11 mouse cellular contexts compared by ENCODE assay signal in the genomic region with DNA sequence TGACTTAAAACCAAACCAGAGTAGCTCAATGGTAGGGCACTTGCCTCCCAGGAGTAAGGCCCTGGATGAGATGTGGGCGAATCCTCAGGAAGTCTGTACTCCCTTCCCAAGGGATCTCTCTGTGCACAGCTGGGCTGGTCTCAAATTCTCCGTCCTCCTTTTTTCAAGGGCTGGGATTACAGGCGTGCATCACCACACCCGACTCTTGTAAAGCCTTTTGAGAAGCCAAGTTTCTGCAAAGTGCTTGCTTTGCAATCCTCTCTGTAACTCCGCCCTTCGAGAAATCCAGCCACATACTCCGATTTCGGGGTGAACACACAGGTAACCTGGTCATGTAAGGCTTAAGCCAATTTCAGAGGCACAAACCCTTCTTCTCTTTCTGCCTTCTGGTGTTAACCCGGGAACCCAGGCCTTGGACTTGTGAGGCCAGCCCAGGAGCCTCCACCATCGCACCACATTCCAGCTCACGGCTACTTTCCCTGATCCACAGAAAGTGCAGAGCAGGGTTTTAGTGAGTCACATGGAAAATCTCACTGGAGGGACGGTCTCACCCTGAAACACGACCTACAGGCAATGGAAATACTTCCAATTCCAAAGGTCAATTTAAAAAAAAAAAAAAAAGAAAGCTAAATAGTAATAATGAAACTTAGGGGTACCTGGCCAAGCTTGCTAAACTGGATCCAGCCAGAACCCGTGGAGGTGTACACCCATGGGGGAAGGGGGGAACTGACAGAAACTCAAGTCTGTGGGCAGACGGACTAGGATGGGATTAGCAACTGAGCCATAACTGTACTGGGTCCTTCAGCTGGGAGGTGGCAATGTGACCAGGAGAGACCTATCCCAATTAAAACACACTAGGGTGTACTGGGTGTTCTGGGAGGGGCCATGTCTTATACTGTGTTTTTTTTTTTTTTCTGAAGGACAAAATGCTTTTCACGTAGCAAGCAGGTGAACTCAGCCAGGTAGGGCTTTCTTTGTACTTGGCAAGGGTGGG. TPM values are rescaled to one million over a fixed set of nuclear protein-coding genes. Genes with fewer than 3 reads are reported as not detected.
DNase-seq lines count a peak whose midpoint lies in the region; ATAC-seq and TF ChIP-seq lines count a peak whose summit lies in the region.
"Had no signal": no experiment of that assay in that cellular context is flagged by ENCODE, and none has a peak within 500 bp of the region (broad histone marks: within the 10 kb centered on the region; RNA-seq: fewer than 3 reads in every experiment).

No protein-coding gene starts in this region.

- H3K27ac ChIP-seq in ES-E14 (ENCODE audit: insufficient read depth, low read depth, low read length, poor library complexity, severe bottlenecking): peak overlapping the region; percentile 64; the same call in 1 of the 2 replicates
- H3K27ac ChIP-seq in kidney, postnatal 0 days: peak overlapping the region; percentile 67
- H3K27ac ChIP-seq in forebrain, embryonic 13.5 days: no peak overlapping the region
- no peak overlapping the region for H3K27ac ChIP-seq in forebrain, embryonic 14.5 days (ENCODE audit: low read depth, low read length)

- no peak overlapping the region for H3K4me2 ChIP-seq in kidney, postnatal 0 days (ENCODE audit: low read length)
- no peak overlapping the region for H3K4me2 ChIP-seq in forebrain, embryonic 13.5 days
- no peak overlapping the region for H3K4me2 ChIP-seq in forebrain, embryonic 14.5 days (ENCODE audit: low read length)
- H3K4me2 ChIP-seq: heart, embryonic 11.5 days had no signal

- no peak for ATAC-seq in kidney, postnatal 0 days (replicated peaks; ENCODE audit: low FRiP score, low read depth)
- ATAC-seq in forebrain, embryonic 13.5 days: no peak
- ATAC-seq in forebrain, embryonic 14.5 days: no peak

- peak overlapping the region in 1 of 2 experiments; percentile 16; a peak in 1 of 4 replicates for H3K4me3 ChIP-seq in ES-E14 (ENCODE audit: insufficient read depth in 1 of 2, low read depth in 1 of 2, low read length in 2 of 2, poor library complexity in 1 of 2, severe bottlenecking in 1 of 2)
- H3K4me3 ChIP-seq in kidney, postnatal 0 days (replicated peaks; ENCODE audit: low read depth, low read length): no peak overlapping the region
- no peak overlapping the region for H3K4me3 ChIP-seq in forebrain, embryonic 13.5 days
- no peak overlapping the region for H3K4me3 ChIP-seq in forebrain, embryonic 14.5 days (ENCODE audit: low read depth, low read length)

- no peaks in the 10 kb centered on the region for H3K27me3 ChIP-seq in kidney, postnatal 0 days (ENCODE audit: insufficient read depth, low read length)
- no peaks in the 10 kb centered on the region for H3K27me3 ChIP-seq in forebrain, embryonic 13.5 days
- H3K27me3 ChIP-seq in forebrain, embryonic 14.5 days (replicated peaks; ENCODE audit: control insufficient read depth, insufficient read depth, low read length): no peaks in the 10 kb centered on the region

- no peak for TF ChIP-seq CTCF in kidney, postnatal 0 days (IDR thresholded peaks at IDR 0.05; ENCODE audit: low read depth)

- in situ Hi-C loops in ES-E14 (cut with MboI; ENCODE audit: low sequenced_read_pairs in 2 of 2, unreplicated experiment in 2 of 2): no loop called here

- DNase-seq in kidney, adult 9 months: peak; percentile 54
- no peak for DNase-seq in kidney, postnatal 14 days
- no peak for DNase-seq in ES-E14 (ENCODE audit: low read depth, low spot score)
- DNase-seq in kidney, postnatal 0 days (ENCODE audit: low spot score): no peak
- DNase-seq in lung, postnatal 36 days: peak; percentile 74
- no peak for DNase-seq in layer of hippocampus, adult 18-20 months (ENCODE audit: low spot score in 2 of 2)
- no peak for DNase-seq in forebrain, embryonic 14.5 days (ENCODE audit: low spot score)
- DNase-seq: adrenal gland, postnatal 36 days; cerebellum, adult 8-10 months had no signal

- H3K4me1 ChIP-seq in ES-E14 (ENCODE audit: control insufficient read depth in 2 of 2, insufficient read depth in 2 of 2, low read length in 2 of 2, poor library complexity in 1 of 2): peaks cover 42 to 66% of the 10 kb centered on the region in 2 experiments
- H3K4me1 ChIP-seq in kidney, postnatal 0 days (replicated peaks; ENCODE audit: insufficient read depth, low read length): peaks cover 50% of the 10 kb centered on the region
- H3K4me1 ChIP-seq in forebrain, embryonic 13.5 days: peaks cover 27% of the 10 kb centered on the region
- peaks cover 15% of the 10 kb centered on the region for H3K4me1 ChIP-seq in forebrain, embryonic 14.5 days (ENCODE audit: control insufficient read depth, insufficient read depth, low read length)

- H3K36me3 ChIP-seq in ES-E14 (ENCODE audit: control insufficient read depth, insufficient read depth, low read length, poor library complexity, severe bottlenecking): peaks cover 5% of the 10 kb centered on the region; the same call in 1 of the 2 replicates
- H3K36me3 ChIP-seq in kidney, postnatal 0 days (ENCODE audit: insufficient read depth, low read length): no peaks in the 10 kb centered on the region
- H3K36me3 ChIP-seq in forebrain, embryonic 13.5 days (ENCODE audit: poor library complexity, severe bottlenecking): no peaks in the 10 kb centered on the region
- no peaks in the 10 kb centered on the region for H3K36me3 ChIP-seq in forebrain, embryonic 14.5 days (ENCODE audit: control insufficient read depth, insufficient read depth, low read length)

- H3K9me3 ChIP-seq in ES-E14 (ENCODE audit: control insufficient read depth, insufficient read depth, low read depth, low read length): no peaks in the 10 kb centered on the region
- H3K9me3 ChIP-seq in kidney, postnatal 0 days (replicated peaks; ENCODE audit: low read length): no peaks in the 10 kb centered on the region
- no peaks in the 10 kb centered on the region for H3K9me3 ChIP-seq in forebrain, embryonic 13.5 days (replicated peaks)
- H3K9me3 ChIP-seq in forebrain, embryonic 14.5 days (replicated peaks; ENCODE audit: control insufficient read depth, low read length): no peaks in the 10 kb centered on the region

- peak overlapping the region; percentile 30; the same call in 1 of the 2 replicates for H3K9ac ChIP-seq in ES-E14 (ENCODE audit: insufficient read depth, low read depth, low read length, poor library complexity, severe bottlenecking)
- no peak overlapping the region for H3K9ac ChIP-seq in kidney, postnatal 0 days (ENCODE audit: low read depth, low read length)
- no peak overlapping the region for H3K9ac ChIP-seq in forebrain, embryonic 13.5 days
- no peak overlapping the region for H3K9ac ChIP-seq in forebrain, embryonic 14.5 days (ENCODE audit: low read length)

- 55% methylated on average over 16 of the region's 16 CpGs for WGBS in kidney, postnatal 0 days
- WGBS in forebrain, embryonic 13.5 days: 89% methylated on average over 16 of the region's 16 CpGs
- 85% methylated on average over 16 of the region's 16 CpGs for WGBS in forebrain, embryonic 14.5 days

TF ChIP-seq in ES-E14, 5 proteins besides CTCF, POLR2A, EP300 and RAD21:
- no peak for TF ChIP-seq ZC3H11A (IDR thresholded peaks at IDR 0.05; ENCODE audit: borderline replicate concordance, low read depth, low read length)
- TF ChIP-seq CHD2 (IDR thresholded peaks at IDR 0.05; ENCODE audit: low read depth, low read length): no peak
- no peak for TF ChIP-seq HCFC1 (IDR thresholded peaks at IDR 0.05; ENCODE audit: borderline replicate concordance, insufficient read depth, low read length)
- TF ChIP-seq MAFK (IDR thresholded peaks at IDR 0.05; ENCODE audit: insufficient read depth, low read depth, low read length): no peak
- TF ChIP-seq ZNF384 (IDR thresholded peaks at IDR 0.05; ENCODE audit: low read depth, low read length): no peak

RNA-seq across cellular contexts. Expression of a gene that starts 16.2 kb away (rescaled TPM):
- total RNA-seq in ES-E14 (2012; rRNA removed): 228 and 374 TPM in 2 replicates
- polyA plus RNA-seq in kidney, postnatal 0 days (2015; fragmentation: Nextera tagmentation; extraction: Ambion mirVana): 271 and 278 TPM in 2 replicates
- polyA plus RNA-seq in forebrain, embryonic 13.5 days (2015; fragmentation: Nextera tagmentation; extraction: Ambion mirVana): 48.3 and 52.3 TPM in 2 replicates
- 10 to 100 TPM; 52.0 to 55.1 TPM for total RNA-seq in layer of hippocampus, adult 18-20 months (2021)
- 77.8 and 85.5 TPM in 2 replicates for polyA plus RNA-seq in forebrain, embryonic 14.5 days (2014; fragmentation: Nextera tagmentation; extraction: Ambion mirVana)

Comparison
In these comparisons a context has a peak if more than half of its experiments do, and no peak if none do; other contexts are left out.
1. DNase-seq: peak in kidney, adult 9 months (single experiment) and lung, postnatal 36 days (single experiment); none in kidney, postnatal 14 days (single experiment), ES-E14 (single experiment), kidney, postnatal 0 days (single experiment), layer of hippocampus, adult 18-20 months (0 of 2) and forebrain, embryonic 14.5 days (single experiment).
2. H3K27ac ChIP-seq: peak in ES-E14 (single experiment) and kidney, postnatal 0 days (single experiment); none in forebrain, embryonic 13.5 days (single experiment) and forebrain, embryonic 14.5 days (single experiment).